Mouse (Mus musculus) hindbrain, embryonic 16.5 days (tissue): ENCODE measurements at regions not wholly inside any gene's neighbourhood (a gene's known extent, or its start where the extent isn't known, plus 50 kb on each side); places are given as distances from the start of the nearest gene placed in this dataset.

Source experiments
- ATAC-seq: fragments of 200-750 bp; cut with Nextera tagmentation; 2 replicates; pipeline ENCODE4 v1.8.0; 2017; ENCODE audit warnings: moderate TSS enrichment, moderate library complexity
- H3K27ac ChIP-seq: fragments of 300-500 bp; sonication (generic); 2 replicates; pipeline ENCODE4 v1.5.1; 2014; ENCODE audit warnings: low read depth, mild to moderate bottlenecking, control low read depth, low read length, moderate library complexity
- H3K27me3 ChIP-seq: fragments of 300-500 bp; sonication (generic); replicated peaks from 2 replicates; pipeline ENCODE4 v1.6.1; 2014; ENCODE audit warnings: low read length; ENCODE audit not compliant: control insufficient read depth, insufficient read depth
- H3K36me3 ChIP-seq: fragments of 300-500 bp; sonication (generic); 2 replicates; pipeline ENCODE4 v1.6.1; 2014; ENCODE audit warnings: mild to moderate bottlenecking, low read length, moderate library complexity, mixed read lengths; ENCODE audit not compliant: control insufficient read depth, insufficient read depth
- H3K4me1 ChIP-seq: fragments of 300-500 bp; sonication (generic); 2 replicates; pipeline ENCODE4 v1.6.1; 2014; ENCODE audit warnings: low read depth, low read length; ENCODE audit not compliant: control insufficient read depth, insufficient read depth
- H3K4me2 ChIP-seq: fragments of 300-500 bp; sonication (generic); 2 replicates; pipeline ENCODE4 v1.6.1; 2014; ENCODE audit warnings: mild to moderate bottlenecking, low read length, control low read depth, moderate library complexity
- H3K4me3 ChIP-seq: fragments of 300-500 bp; sonication (generic); 2 replicates; pipeline ENCODE4 v1.5.1; 2014; ENCODE audit warnings: mild to moderate bottlenecking, low read length, control low read depth, moderate library complexity
- H3K9ac ChIP-seq: fragments of 300-500 bp; sonication (generic); 2 replicates; pipeline ENCODE4 v1.6.1; 2014; ENCODE audit warnings: low read depth, mild to moderate bottlenecking, control low read depth, low read length, moderate library complexity
- H3K9me3 ChIP-seq: fragments of 300-500 bp; sonication (generic); 2 replicates; pipeline ENCODE4 v1.6.1; 2014; ENCODE audit warnings: mild to moderate bottlenecking, low read length, moderate library complexity; ENCODE audit not compliant: control insufficient read depth
- WGBS: fragments of 180-500 bp; shearing (Covaris S2); extraction: QIAGEN DNeasy Blood & Tissue Kit; methylation state at CpG from one replicate; pipeline ENCODE4 v1.1.7; 2014; 5-methylcytosine and 5-hydroxymethylcytosine counted together

DNA sequence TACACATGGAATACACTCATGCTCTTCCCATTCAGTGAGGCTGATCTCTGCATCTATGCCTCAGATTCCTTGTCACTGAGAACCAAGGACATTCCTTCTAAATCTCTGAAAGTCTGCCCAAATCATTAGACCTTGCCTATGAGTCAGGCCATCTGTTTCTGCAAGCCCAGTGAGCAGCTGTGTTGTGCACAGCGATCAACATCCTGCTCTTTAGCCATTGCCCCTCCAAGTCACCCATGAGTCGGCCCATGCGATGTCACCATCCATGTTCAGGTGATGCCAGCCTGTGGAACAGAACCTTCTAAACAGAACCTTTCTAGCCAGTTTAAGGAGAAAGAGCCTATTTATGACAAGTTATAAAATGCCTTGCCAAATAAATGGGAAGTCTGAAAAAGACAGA lies 66.4 kb upstream of the Sfrp2 start:
- no peak overlapping the region for H3K4me3 ChIP-seq
- no peaks in the 10 kb centered on the region for H3K4me1 ChIP-seq
- no peak overlapping the region for H3K4me2 ChIP-seq
- no peaks in the 10 kb centered on the region for H3K36me3 ChIP-seq
- no peak overlapping the region for H3K27ac ChIP-seq
- no peaks in the 10 kb centered on the region for H3K9me3 ChIP-seq
- H3K9ac ChIP-seq, result no peak overlapping the region
- no peaks in the 10 kb centered on the region for H3K27me3 ChIP-seq
- 87% methylated on average over 3 of the region's 3 CpGs for WGBS
- ATAC-seq, result no peak

- Histone ChIP-seq H3K27ac (no peak overlapping the region), H3K9ac (no peak overlapping the region), H3K27me3 (no peaks in the 10 kb centered on the region), H3K9me3 (no peaks in the 10 kb centered on the region), H3K4me3 (no peak overlapping the region), H3K4me2 (no peak overlapping the region), H3K4me1 (no peaks in the 10 kb centered on the region), H3K36me3 (no peaks in the 10 kb centered on the region)
- 50% methylated on average over 1 of the region's 1 CpGs for WGBS
- no peak for ATAC-seq
These were observed 65.0 kb upstream of the Sfrp2 start for GRCm38 (mm10) chr3:83701075-83701474.

DNA sequence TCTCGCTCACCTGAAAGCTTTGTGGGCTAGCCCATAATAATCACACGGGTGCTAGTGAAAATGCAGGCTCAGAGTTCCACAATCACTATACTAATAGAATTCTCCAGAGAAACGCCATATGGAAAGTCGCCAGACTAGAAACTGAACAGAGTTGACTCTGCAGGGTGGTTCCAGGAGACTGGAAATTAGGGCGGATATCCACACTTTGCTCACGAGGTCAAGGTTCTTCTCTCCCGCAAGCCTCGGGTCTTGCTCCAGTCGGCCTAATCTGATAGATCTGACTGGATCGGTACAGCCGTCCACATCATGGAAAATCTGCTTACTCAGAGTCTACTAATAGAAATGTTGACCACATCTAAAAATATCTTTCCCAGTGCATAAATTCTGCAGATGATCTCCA lies 61.6 kb upstream of the Sfrp2 start:
- H3K4me1 ChIP-seq, result no peaks in the 10 kb centered on the region
- H3K9ac ChIP-seq, result no peak overlapping the region
- ATAC-seq, result no peak
- no peak overlapping the region for H3K4me3 ChIP-seq
- no peak overlapping the region for H3K4me2 ChIP-seq
- 88% methylated on average over 11 of the region's 11 CpGs for WGBS
- H3K36me3 ChIP-seq, result no peaks in the 10 kb centered on the region
- H3K9me3 ChIP-seq, result no peaks in the 10 kb centered on the region
- H3K27me3 ChIP-seq, result no peaks in the 10 kb centered on the region
- H3K27ac ChIP-seq, result no peak overlapping the region

GRCm38 (mm10) chr3:83705253-83705652 lies 60.9 kb upstream of the Sfrp2 start:
- Histone ChIP-seq H3K4me3 (no peak overlapping the region), H3K27ac (no peak overlapping the region), H3K9me3 (no peaks in the 10 kb centered on the region), H3K4me1 (no peaks in the 10 kb centered on the region), H3K27me3 (no peaks in the 10 kb centered on the region), H3K9ac (no peak overlapping the region), H3K36me3 (no peaks in the 10 kb centered on the region), H3K4me2 (no peak overlapping the region)
- no peak for ATAC-seq
- 90% methylated on average over 6 of the region's 6 CpGs for WGBS

GRCm38 (mm10) chr3:83706531-83707243 lies 59.4 kb upstream of the Sfrp2 start:
- 67% methylated on average over 13 of the region's 13 CpGs for WGBS
- Histone ChIP-seq H3K9ac (no peak overlapping the region), H3K36me3 (no peaks in the 10 kb centered on the region)

GRCm38 (mm10) chr3:83707278-83707677 lies 58.8 kb upstream of the Sfrp2 start:
- no peaks in the 10 kb centered on the region for H3K4me1 ChIP-seq
- H3K9me3 ChIP-seq, result no peaks in the 10 kb centered on the region
- ATAC-seq, result no peak
- no peak overlapping the region for H3K4me2 ChIP-seq
- H3K4me3 ChIP-seq, result no peak overlapping the region
- H3K9ac ChIP-seq, result no peak overlapping the region
- 78% methylated on average over 7 of the region's 7 CpGs for WGBS
- no peak overlapping the region for H3K27ac ChIP-seq
- H3K27me3 ChIP-seq, result no peaks in the 10 kb centered on the region
- no peaks in the 10 kb centered on the region for H3K36me3 ChIP-seq

More at GRCm38 (mm10) chr3:83706531-83707243, 59.4 kb upstream of the Sfrp2 start:
- Histone ChIP-seq H3K4me2 (no peak overlapping the region), H3K4me3 (no peak overlapping the region), H3K27me3 (no peaks in the 10 kb centered on the region), H3K27ac (no peak overlapping the region), H3K4me1 (no peaks in the 10 kb centered on the region), H3K9me3 (no peaks in the 10 kb centered on the region)
- no peak for ATAC-seq

- Histone ChIP-seq H3K4me1 (no peaks in the 10 kb centered on the region), H3K4me3 (no peak overlapping the region), H3K9ac (no peak overlapping the region), H3K27ac (no peak overlapping the region), H3K9me3 (no peaks in the 10 kb centered on the region), H3K36me3 (no peaks in the 10 kb centered on the region), H3K4me2 (no peak overlapping the region), H3K27me3 (no peaks in the 10 kb centered on the region)
- ATAC-seq, result peak; percentile 58; the same call in 1 of the 2 replicates
- WGBS, result 73% methylated on average over 3 of the region's 4 CpGs
These were observed 57.1 kb upstream of the Sfrp2 start for GRCm38 (mm10) chr3:83708973-83709372.

DNA sequence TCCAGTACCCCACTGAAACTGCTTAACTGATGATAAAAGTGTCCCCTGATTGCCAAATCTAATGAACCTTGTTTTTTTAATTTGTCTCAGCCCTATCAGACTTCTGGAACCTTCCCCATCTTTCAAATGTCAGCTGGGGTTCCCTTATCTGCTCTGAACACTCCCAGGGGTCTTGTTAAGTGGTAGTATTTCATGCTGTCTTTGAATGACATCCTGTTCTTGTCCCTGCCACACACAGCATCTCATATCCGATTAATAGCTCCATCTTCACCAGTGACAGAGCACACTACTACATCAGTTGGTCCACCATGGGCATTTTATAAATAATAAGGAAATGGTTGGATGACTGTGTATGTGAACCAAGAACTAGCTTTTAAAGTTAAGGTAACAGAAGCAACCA lies 56.6 kb upstream of the Sfrp2 start:
- Histone ChIP-seq H3K9ac (no peak overlapping the region), H3K4me2 (no peak overlapping the region), H3K4me3 (no peak overlapping the region), H3K9me3 (no peaks in the 10 kb centered on the region), H3K36me3 (no peaks in the 10 kb centered on the region), H3K4me1 (no peaks in the 10 kb centered on the region), H3K27me3 (no peaks in the 10 kb centered on the region), H3K27ac (no peak overlapping the region)
- ATAC-seq, result no peak
- WGBS, result 58% methylated on average over 1 of the region's 1 CpGs

DNA sequence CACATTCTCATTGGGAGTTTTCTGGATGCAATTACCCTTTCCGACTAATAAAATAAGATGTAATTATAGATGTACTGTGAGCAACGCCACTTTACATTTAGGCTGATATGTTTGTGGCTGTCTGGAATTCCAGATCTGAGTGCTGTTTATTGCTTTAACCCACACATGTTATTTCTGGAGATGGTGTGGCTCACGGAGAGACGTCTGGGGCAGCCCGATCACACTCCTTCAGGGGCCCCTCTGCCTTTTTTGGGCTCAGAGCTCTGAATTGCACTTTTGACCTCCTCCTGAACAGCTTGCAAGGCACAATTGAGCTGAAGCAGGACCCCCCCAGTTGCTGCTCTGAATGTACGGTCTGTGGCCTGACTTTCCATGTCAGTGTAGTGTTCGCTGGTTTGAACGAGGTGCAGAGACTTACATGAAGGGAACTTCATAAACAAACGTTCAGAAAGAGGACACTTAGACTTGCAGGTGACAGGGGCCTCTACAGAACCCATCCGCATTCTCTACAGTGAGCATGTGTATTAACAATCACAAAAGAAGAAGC lies 55.1 kb upstream of the Sfrp2 start:
- H3K27ac ChIP-seq, result no peak overlapping the region
- H3K4me1 ChIP-seq, result no peaks in the 10 kb centered on the region
- WGBS, result 55% methylated on average over 10 of the region's 10 CpGs
- no peak overlapping the region for H3K4me2 ChIP-seq
- H3K36me3 ChIP-seq, result no peaks in the 10 kb centered on the region
- no peak for ATAC-seq
- H3K27me3 ChIP-seq, result no peaks in the 10 kb centered on the region
- H3K9me3 ChIP-seq, result no peaks in the 10 kb centered on the region
- H3K4me3 ChIP-seq, result no peak overlapping the region
- H3K9ac ChIP-seq, result no peak overlapping the region
